Mouse (Mus musculus) liver, embryonic 14 days (tissue): ENCODE data around the gene Ccdc191. TPM values are rescaled to one million over a fixed set of nuclear protein-coding genes. Genes with fewer than 3 reads are reported as not detected.

Source experiments
- polyA plus RNA-seq: library from polyadenylated mRNA; depleted of rRNA; stranded (reverse); fragments of >200 nt; gene quantifications from 2 replicates; pipeline ENCODE4 v1.2.3, GENCODE M21; 2012; rRNA removed

Gene Ccdc191
- 1.4 and 3.1 TPM in 2 replicates for polyA plus RNA-seq

GRCm38 (mm10) chr16:43889208-43890004 lies at the start of gene Ccdc191:
Ccdc191 (plus strand) TSS chr16:43889800.

GRCm38 (mm10) chr16:43926341-43926859 lies 36.8 kb downstream of the Ccdc191 start, which contains the start of gene Qtrt2:
Qtrt2 (minus strand) TSS chr16:43926809.

GRCm38 (mm10) chr16:43979328-43980109 lies 89.9 kb downstream of the Ccdc191 start, which contains the start of gene Zdhhc23:
Zdhhc23 (minus strand) TSS chr16:43979791.

Other genes with a start within 250 kb of the Ccdc191 start
- gene Tigit, start 225.7 kb upstream of the Ccdc191 start, polyA plus RNA-seq = not detected in 2 replicates
- gene Drd3, start 135.8 kb upstream of the Ccdc191 start, polyA plus RNA-seq = not detected in 2 replicates
- 9.4 and 11.5 TPM in 2 replicates for gene Qtrt2, start 37.0 kb downstream of the Ccdc191 start, polyA plus RNA-seq
- 0.24 and 0.33 TPM in 2 replicates for gene Zdhhc23, start 90.0 kb downstream of the Ccdc191 start, polyA plus RNA-seq
- 1.7 and 1.9 TPM in 2 replicates for gene Gramd1c, start 173.5 kb downstream of the Ccdc191 start, polyA plus RNA-seq
- 11.7 and 14.3 TPM in 2 replicates for gene Atp6v1a, start 249.9 kb downstream of the Ccdc191 start, polyA plus RNA-seq